Mouse (Mus musculus) forebrain, embryonic 16.5 days (tissue): ENCODE measurements around the gene Olfr1200. TPM values are rescaled to one million over a fixed set of nuclear protein-coding genes. Genes with fewer than 3 reads are reported as not detected.

ENCODE experiments used
- ATAC-seq: fragments of 200-750 bp; cut with Nextera tagmentation; 2 replicates; pipeline ENCODE4 v1.8.0; 2017; ENCODE audit warnings: mild to moderate bottlenecking, moderate library complexity
- H3K27ac ChIP-seq: fragments of 300-500 bp; sonication (generic); 2 replicates; pipeline ENCODE4 v1.5.1; 2014; ENCODE audit warnings: low read length, control low read depth
- H3K27me3 ChIP-seq: fragments of 300-500 bp; sonication (generic); replicated peaks from 2 replicates; pipeline ENCODE4 v1.6.1; 2014; ENCODE audit warnings: low read length; ENCODE audit not compliant: control insufficient read depth, insufficient read depth
- H3K36me3 ChIP-seq: fragments of 300-500 bp; sonication (generic); 2 replicates; pipeline ENCODE4 v1.6.1; 2014; ENCODE audit not compliant: control insufficient read depth, insufficient read depth
- H3K4me1 ChIP-seq: fragments of 300-500 bp; sonication (generic); replicated peaks from 2 replicates; pipeline ENCODE4 v1.6.1; 2014; ENCODE audit warnings: low read length; ENCODE audit not compliant: control insufficient read depth, insufficient read depth
- H3K4me2 ChIP-seq: fragments of 300-500 bp; sonication (generic); 2 replicates; pipeline ENCODE4 v1.6.1; 2014; ENCODE audit warnings: mild to moderate bottlenecking, low read length, control low read depth
- H3K4me3 ChIP-seq: fragments of 300-500 bp; sonication (generic); replicated peaks from 2 replicates; pipeline ENCODE4 v1.5.1; 2014; ENCODE audit warnings: mild to moderate bottlenecking, low read length, control low read depth
- H3K9ac ChIP-seq: fragments of 300-500 bp; sonication (generic); replicated peaks from 2 replicates; pipeline ENCODE4 v1.6.1; 2014; ENCODE audit warnings: low read depth, low read length, control low read depth
- H3K9me3 ChIP-seq: fragments of 300-500 bp; sonication (generic); 2 replicates; pipeline ENCODE4 v1.6.1; 2016; ENCODE audit warnings: low read length; ENCODE audit not compliant: control insufficient read depth
- WGBS: fragments of 180-500 bp; shearing (Covaris S2); extraction: QIAGEN DNeasy Blood & Tissue Kit; methylation state at CpG from one replicate; pipeline ENCODE4 v1.1.7; 2014; 5-methylcytosine and 5-hydroxymethylcytosine counted together
- polyA plus RNA-seq: library from polyadenylated mRNA; unstranded; fragments of >200 nt; fragmentation: Nextera tagmentation; extraction: Ambion mirVana; gene quantifications from 2 replicates; pipeline ENCODE4 v1.2.1, GENCODE M21; 2015

Gene Olfr1200
- not detected in 2 replicates for polyA plus RNA-seq

- Histone ChIP-seq H3K4me1 (no peaks in the 10 kb centered on the region), H3K27ac (no peak within 1 kb of the TSS), H3K9ac (no peak within 1 kb of the TSS), H3K4me2 (no peak within 1 kb of the TSS), H3K36me3 (no peaks in the 10 kb centered on the region), H3K27me3 (no peaks in the 10 kb centered on the region), H3K4me3 (no peak within 1 kb of the TSS), H3K9me3 (no peaks in the 10 kb centered on the region)
- ATAC-seq: no peak
- 82% methylated on average over 2 of the region's 2 CpGs for WGBS
These were observed at the start of gene Olfr1200 for GRCm38 (mm10) chr2:88770388-88770787. Olfr1200 (minus strand) TSS chr2:88770488.

- H3K27ac ChIP-seq: no peak within 1 kb of the TSS
- no peaks in the 10 kb centered on the region for H3K36me3 ChIP-seq
- ATAC-seq: no peak
- H3K4me3 ChIP-seq: no peak within 1 kb of the TSS
- H3K9me3 ChIP-seq: no peaks in the 10 kb centered on the region
- 84% methylated on average over 1 of the region's 1 CpGs for WGBS
- no peak within 1 kb of the TSS for H3K9ac ChIP-seq
- H3K27me3 ChIP-seq: no peaks in the 10 kb centered on the region
- no peaks in the 10 kb centered on the region for H3K4me1 ChIP-seq
- no peak within 1 kb of the TSS for H3K4me2 ChIP-seq
These were observed 43.9 kb upstream of the Olfr1200 start, which contains the start of gene Olfr1202 for GRCm38 (mm10) chr2:88814196-88814595. Olfr1202 (plus strand) TSS chr2:88814496.

GRCm38 (mm10) chr2:88792736-88793135 lies 22.4 kb upstream of the Olfr1200 start, which contains the start of gene Olfr1201:
Olfr1201 (plus strand) TSS chr2:88793036.
- no peaks in the 10 kb centered on the region for H3K36me3 ChIP-seq
- no peaks in the 10 kb centered on the region for H3K27me3 ChIP-seq
- H3K27ac ChIP-seq: no peak within 1 kb of the TSS
- no peak within 1 kb of the TSS for H3K4me3 ChIP-seq
- no peak within 1 kb of the TSS for H3K9ac ChIP-seq
- WGBS: 90% methylated on average over 6 of the region's 6 CpGs
- H3K9me3 ChIP-seq: no peaks in the 10 kb centered on the region
- H3K4me2 ChIP-seq: no peak within 1 kb of the TSS
- no peaks in the 10 kb centered on the region for H3K4me1 ChIP-seq
- ATAC-seq: no peak

- WGBS: 90% methylated on average over 2 of the region's 2 CpGs
- Histone ChIP-seq H3K4me3 (no peak within 1 kb of the TSS), H3K4me2 (no peak within 1 kb of the TSS), H3K27ac (no peak within 1 kb of the TSS), H3K27me3 (no peaks in the 10 kb centered on the region), H3K36me3 (no peaks in the 10 kb centered on the region), H3K9ac (no peak within 1 kb of the TSS), H3K4me1 (no peaks in the 10 kb centered on the region), H3K9me3 (no peaks in the 10 kb centered on the region)
- no peak for ATAC-seq
These were observed 9.9 kb downstream of the Olfr1200 start, which contains the start of gene Olfr1199 for GRCm38 (mm10) chr2:88760369-88760768. Olfr1199 (minus strand) TSS chr2:88760469.

- Histone ChIP-seq H3K27me3 (no peaks in the 10 kb centered on the region), H3K9ac (no peak within 1 kb of the TSS), H3K4me1 (no peaks in the 10 kb centered on the region), H3K9me3 (no peaks in the 10 kb centered on the region), H3K36me3 (no peaks in the 10 kb centered on the region), H3K4me3 (no peak within 1 kb of the TSS), H3K27ac (no peak within 1 kb of the TSS), H3K4me2 (no peak within 1 kb of the TSS)
- WGBS: 98% methylated on average over 2 of the region's 2 CpGs
- ATAC-seq: no peak
These were observed 19.0 kb downstream of the Olfr1200 start, which contains the start of gene Olfr1198 for GRCm38 (mm10) chr2:88751270-88751669. Olfr1198 (minus strand) TSS chr2:88751370.

- no peaks in the 10 kb centered on the region for H3K9me3 ChIP-seq
- H3K4me1 ChIP-seq: no peaks in the 10 kb centered on the region
- no peaks in the 10 kb centered on the region for H3K36me3 ChIP-seq
- H3K9ac ChIP-seq: no peak overlapping the region
- H3K27me3 ChIP-seq: no peaks in the 10 kb centered on the region
- H3K27ac ChIP-seq: no peak overlapping the region
- H3K4me2 ChIP-seq: no peak overlapping the region
- no peak overlapping the region for H3K4me3 ChIP-seq
- WGBS: 62% methylated on average over 3 of the region's 3 CpGs
- ATAC-seq: no peak
These were observed 26.9 kb downstream of the Olfr1200 start for GRCm38 (mm10) chr2:88743379-88743778.

GRCm38 (mm10) chr2:88732266-88732665 lies 38.0 kb downstream of the Olfr1200 start, which contains the start of gene Olfr1197:
Olfr1197 (minus strand) TSS chr2:88732366.
- Histone ChIP-seq H3K4me2 (no peak within 1 kb of the TSS), H3K36me3 (no peaks in the 10 kb centered on the region), H3K9me3 (no peaks in the 10 kb centered on the region), H3K9ac (no peak within 1 kb of the TSS), H3K4me3 (no peak within 1 kb of the TSS), H3K4me1 (no peaks in the 10 kb centered on the region), H3K27ac (no peak within 1 kb of the TSS), H3K27me3 (no peaks in the 10 kb centered on the region)
- ATAC-seq: no peak
- WGBS: 74% methylated on average over 1 of the region's 1 CpGs

Other genes starting within 250 kb of the Olfr1200 start
- not detected in 2 replicates for gene Olfr1188, start 213.6 kb downstream of the Olfr1200 start, polyA plus RNA-seq
- not detected in 2 replicates for gene Olfr1189, start 184.0 kb downstream of the Olfr1200 start, polyA plus RNA-seq
- not detected in 2 replicates for gene Olfr1191-ps1, start 129.9 kb downstream of the Olfr1200 start, polyA plus RNA-seq
- not detected in 2 replicates for gene Olfr1192-ps1, start 122.0 kb downstream of the Olfr1200 start, polyA plus RNA-seq
- not detected in 2 replicates for gene Olfr1193, start 94.9 kb downstream of the Olfr1200 start, polyA plus RNA-seq
- not detected in 2 replicates for gene Olfr1195, start 81.3 kb downstream of the Olfr1200 start, polyA plus RNA-seq
- gene Olfr1196, start 65.9 kb downstream of the Olfr1200 start, polyA plus RNA-seq: not detected in 2 replicates
- gene Olfr1197, start 38.1 kb downstream of the Olfr1200 start, polyA plus RNA-seq: not detected in 2 replicates
- not detected in 2 replicates for gene Olfr1198, start 19.1 kb downstream of the Olfr1200 start, polyA plus RNA-seq
- not detected in 2 replicates for gene Olfr1199, start 10.0 kb downstream of the Olfr1200 start, polyA plus RNA-seq
- gene Olfr1201, start 22.5 kb upstream of the Olfr1200 start, polyA plus RNA-seq: not detected in 2 replicates
- gene Olfr1202, start 44.0 kb upstream of the Olfr1200 start, polyA plus RNA-seq: not detected in 2 replicates
- not detected in 2 replicates for gene Olfr1205, start 59.2 kb upstream of the Olfr1200 start, polyA plus RNA-seq
- gene Olfr1204, start 78.8 kb upstream of the Olfr1200 start, polyA plus RNA-seq: not detected in 2 replicates
- gene Olfr1206, start 92.7 kb upstream of the Olfr1200 start, polyA plus RNA-seq: not detected in 2 replicates
- not detected in 2 replicates for gene Olfr1208, start 131.8 kb upstream of the Olfr1200 start, polyA plus RNA-seq
- gene Olfr1209, start 144.7 kb upstream of the Olfr1200 start, polyA plus RNA-seq: not detected in 2 replicates
- not detected in 2 replicates for gene Olfr1211, start 167.6 kb upstream of the Olfr1200 start, polyA plus RNA-seq
- gene Olfr1212, start 183.5 kb upstream of the Olfr1200 start, polyA plus RNA-seq: not detected in 2 replicates
- not detected in 2 replicates for gene Gm13762, start 209.8 kb upstream of the Olfr1200 start, polyA plus RNA-seq
- not detected in 2 replicates for gene Olfr1214, start 222.2 kb upstream of the Olfr1200 start, polyA plus RNA-seq
- not detected in 2 replicates for gene Olfr1215, start 236.5 kb upstream of the Olfr1200 start, polyA plus RNA-seq
- gene Olfr1216, start 247.9 kb upstream of the Olfr1200 start, polyA plus RNA-seq: not detected in 2 replicates